Mouse (Mus musculus) heart, postnatal 10 days (tissue): Measurements from ENCODE around the gene Stk4. TPM values are rescaled to one million over a fixed set of nuclear protein-coding genes. Genes with fewer than 3 reads are reported as not detected.
A peak's percentile ranks its signal among the peaks of the same experiment; 100 is the strongest.
"Not testable (repeated sequence)": the region's sequence is repeated elsewhere in the genome, so short reads cannot be mapped to it uniquely, and the experiment has no call there.

Experiments used
- DNase-seq, 2 experiments: peaks; one replicate each; pipeline ENCODE4 v3.0.0; 2021
- intact Hi-C: fragments of 180-260 bp; cut with DNase I; formaldehyde crosslinking; loops from one replicate; pipeline ENCODE4 v1.15.1; 2025
- total RNA-seq, 2 experiments: library from RNA; stranded (reverse); gene quantifications; 2 replicates each; pipeline ENCODE4 v1.2.3; 2021

Stk4 gene
- total RNA-seq: 10 to 100 TPM; 20.9 to 21.4 TPM

- DNase-seq: no peak
- intact Hi-C loops: no loop called here
Measured at GRCm38 (mm10) chr2:164070142-164070764, at the start of gene Stk4. Gene Stk4 (plus strand): TSS chr2:164070322.

DNA sequence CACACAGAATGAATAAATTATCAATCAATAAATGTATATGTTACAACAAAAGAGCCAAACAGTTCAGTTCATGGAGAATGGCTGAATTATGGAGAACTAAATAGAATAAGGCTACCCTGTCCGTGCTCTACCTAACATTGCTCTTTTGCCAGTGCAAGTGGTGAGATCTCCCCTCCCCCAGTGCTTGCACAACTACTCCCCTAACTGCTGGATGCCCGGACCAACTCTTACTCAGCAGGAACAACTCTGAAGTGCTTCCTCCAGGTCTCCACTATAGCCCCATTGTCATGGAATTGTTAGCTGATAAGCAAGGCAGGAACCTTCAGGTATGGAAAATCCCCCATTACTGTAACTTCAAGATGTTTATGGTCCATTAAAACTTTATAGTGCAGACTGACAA is 48.0 kb upstream of the Stk4 start:
- intact Hi-C loops: no loop called here

DNA sequence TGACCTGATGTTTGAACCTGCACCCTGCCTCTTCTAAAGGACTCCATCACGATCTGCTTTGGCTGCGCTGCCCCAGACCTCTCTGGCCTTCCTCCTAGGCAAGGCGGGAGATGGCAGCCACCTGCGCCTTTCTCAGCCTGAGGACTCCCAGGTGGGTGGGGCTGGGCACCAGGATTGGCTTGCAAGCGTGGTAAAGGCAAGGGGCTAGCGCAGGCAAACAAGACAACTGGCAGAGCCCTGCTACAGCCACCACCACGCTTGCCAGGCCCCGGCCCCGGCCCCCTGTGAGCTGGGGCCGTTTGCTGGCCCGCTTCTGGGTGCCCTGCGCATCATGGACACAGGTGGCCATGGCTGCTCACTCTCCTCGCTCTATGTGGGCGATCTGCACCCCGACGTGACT is 45.0 kb upstream of the Stk4 start, which contains the start of gene Pabpc1l:
Pabpc1l (plus strand) TSS at position 301 of the 400 bp plus-strand sequence.
- intact Hi-C loops: no loop called here
- DNase-seq: no peak

More for the DNA sequence above, 48.0 kb upstream of the Stk4 start:
- DNase-seq: no peak

DNA sequence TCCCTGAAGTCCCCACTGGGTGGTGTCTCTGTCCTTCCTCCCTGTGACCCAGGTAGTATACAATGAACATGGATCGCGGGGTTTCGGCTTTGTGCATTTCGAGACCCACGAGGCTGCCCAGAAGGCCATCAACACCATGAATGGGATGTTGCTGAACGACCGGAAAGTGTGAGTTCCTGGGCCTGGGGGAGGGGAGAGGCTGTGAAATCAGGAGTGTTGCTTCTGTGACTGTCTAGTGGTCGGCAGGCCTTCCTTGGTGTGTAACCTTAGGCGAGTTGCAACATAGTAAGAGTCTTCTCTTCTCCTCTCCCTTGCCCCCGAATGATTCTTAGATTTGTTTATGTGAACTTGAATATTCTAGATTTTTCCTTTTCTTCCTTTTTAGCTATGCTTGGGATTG is 39.0 kb upstream of the Stk4 start:
- intact Hi-C loops: no loop called here
- no peak for DNase-seq

DNA sequence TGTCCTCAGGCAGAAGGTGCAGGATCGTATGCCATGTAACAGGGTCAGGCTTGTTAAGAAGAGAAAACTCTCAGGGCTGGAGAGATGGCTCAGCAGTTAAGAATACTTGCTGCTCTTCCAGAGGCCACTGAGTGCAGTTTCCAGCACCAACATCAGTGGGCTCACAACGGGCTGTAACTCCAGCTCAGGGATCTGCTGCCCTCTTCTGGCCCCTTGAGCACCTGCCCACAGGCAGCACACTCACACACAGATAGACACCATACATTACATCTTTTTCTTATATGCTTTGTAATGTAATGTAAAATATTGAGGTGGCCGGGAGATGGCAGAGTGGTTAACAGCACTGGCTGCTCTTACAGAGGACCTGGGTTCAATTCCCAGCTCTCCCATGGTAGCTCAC is 37.1 kb upstream of the Stk4 start:
- intact Hi-C loops: no loop called here
- no peak for DNase-seq

- DNase-seq: no peak
- intact Hi-C loops: no loop called here
Measured at GRCm38 (mm10) chr2:164036520-164037019, 33.6 kb upstream of the Stk4 start.

DNA sequence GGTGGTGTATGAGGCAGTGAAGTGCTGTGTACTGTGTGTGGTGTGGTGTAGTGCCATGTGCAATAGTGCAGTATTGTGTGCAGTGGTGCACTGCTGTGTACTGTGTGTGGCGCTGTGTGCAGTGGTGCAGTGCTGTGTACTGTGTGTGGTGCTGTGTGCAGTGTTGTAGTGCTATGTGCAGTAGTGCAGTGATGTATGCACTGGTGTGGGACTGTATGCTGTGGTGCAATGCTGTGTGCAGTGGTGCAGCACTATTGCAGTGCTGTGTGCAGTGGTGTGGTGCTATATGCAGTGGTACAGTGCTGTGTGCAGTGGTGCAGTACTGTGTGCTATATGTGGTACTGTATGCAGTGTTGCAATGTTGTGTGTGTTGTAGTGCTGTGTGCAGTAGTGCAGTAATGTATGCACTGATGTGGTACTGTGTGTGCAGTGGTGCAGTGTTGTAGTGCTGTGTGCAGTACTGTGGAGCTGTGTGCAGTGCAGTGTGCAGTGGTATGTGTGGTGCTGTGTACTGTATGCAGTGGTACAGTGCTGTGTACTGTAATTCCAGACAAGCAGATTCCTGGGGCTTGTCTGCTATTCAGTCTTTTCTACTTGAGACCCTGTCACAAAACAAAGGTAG is 31.6 kb upstream of the Stk4 start:
- DNase-seq: no peak
- intact Hi-C loops: no loop called here

DNA sequence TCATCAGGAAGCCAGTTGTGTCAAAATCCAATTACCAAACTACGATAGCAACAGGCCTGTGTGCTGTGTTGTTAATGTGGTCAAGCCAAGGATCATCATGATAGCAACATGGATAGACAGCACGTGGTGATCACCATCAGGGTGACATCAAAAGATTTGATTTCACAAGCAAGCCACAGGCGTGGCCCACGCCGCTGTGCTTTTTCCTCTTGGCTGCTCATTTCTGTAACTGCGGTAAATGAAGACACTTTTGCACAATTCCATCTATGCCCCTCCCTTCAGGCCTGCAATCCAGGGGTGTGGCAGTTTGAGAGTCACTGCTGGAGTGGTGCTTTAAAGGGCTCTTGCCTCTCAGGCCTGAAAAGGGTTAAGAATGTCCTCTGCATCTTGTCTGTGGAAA is 29.2 kb upstream of the Stk4 start:
- intact Hi-C loops: no loop called here

GRCm38 (mm10) chr2:164041523-164041922 is 28.6 kb upstream of the Stk4 start:
- intact Hi-C loops: no loop called here
- no peak for DNase-seq

More for the DNA sequence above, 29.2 kb upstream of the Stk4 start:
- DNase-seq: no peak

- DNase-seq: no peak
- intact Hi-C loops: no loop called here
Measured at GRCm38 (mm10) chr2:164047197-164047690, 22.9 kb upstream of the Stk4 start.

- intact Hi-C loops: loop anchor here (5.0 kb wide), 1 partner anchor 56 kb away; no protein-coding TSS in a partner anchor
- peak; percentile 85 for DNase-seq
Measured at GRCm38 (mm10) chr2:164053767-164054166, 16.4 kb upstream of the Stk4 start.

DNA sequence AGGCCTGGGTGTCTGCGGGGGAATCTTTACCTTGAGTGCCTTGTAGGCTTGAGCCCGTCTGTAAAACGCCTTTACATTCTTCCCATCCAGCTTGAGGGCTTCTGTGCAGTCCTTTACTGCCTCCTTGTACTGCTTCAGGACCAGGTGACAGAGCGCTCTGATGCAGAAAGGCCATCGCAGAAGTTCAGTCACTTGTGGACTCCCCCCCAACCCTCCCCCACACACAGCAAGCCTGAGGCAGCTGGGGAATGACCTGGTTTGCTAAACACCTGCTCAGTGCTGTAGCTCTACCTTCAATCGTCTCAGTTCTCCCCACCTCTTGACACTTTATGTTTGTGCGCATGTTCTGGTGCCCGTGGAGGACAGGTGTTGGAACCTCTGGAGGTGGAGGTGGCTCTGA is 15.5 kb upstream of the Stk4 start:
- no peak for DNase-seq
- intact Hi-C loops: loop anchor here (5.0 kb wide), 1 partner anchor 57 kb away; no protein-coding TSS in a partner anchor

DNA sequence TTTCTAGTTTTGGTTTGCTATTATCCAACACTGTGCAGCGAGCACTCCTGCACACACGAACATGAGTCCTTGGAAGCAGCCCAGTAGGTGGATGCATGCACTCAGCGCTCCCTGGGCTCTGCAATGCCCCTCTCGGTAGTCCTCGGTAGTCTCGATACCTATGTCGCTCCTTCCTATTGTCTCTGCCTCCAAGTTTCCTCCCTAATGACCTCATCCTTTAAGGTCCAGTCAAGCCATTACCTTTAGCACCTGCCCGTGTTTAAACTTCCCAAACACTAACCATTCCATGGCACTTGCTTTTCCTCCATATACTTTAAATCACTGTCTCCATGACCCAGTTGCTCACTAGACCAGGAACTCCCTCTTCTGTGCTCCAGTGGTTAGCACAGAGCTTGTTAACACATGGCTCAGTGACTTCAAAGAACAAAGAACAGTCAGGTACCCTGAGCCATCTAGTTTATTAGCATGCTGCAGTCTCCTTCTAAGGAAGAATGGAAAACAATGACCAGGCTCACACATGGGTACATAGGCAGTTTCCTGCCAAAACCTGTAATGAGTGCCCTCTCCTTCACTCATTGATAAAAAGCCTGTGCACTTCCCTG is 10.4 kb upstream of the Stk4 start:
- DNase-seq: no peak
- intact Hi-C loops: no loop called here

- intact Hi-C loops: no loop called here
- DNase-seq: peak; percentile 97
Measured at GRCm38 (mm10) chr2:164070765-164071436, 779 bp downstream of the Stk4 start, which contains the start of gene Tomm34. Gene Tomm34 (minus strand): TSS chr2:164071169.

DNA sequence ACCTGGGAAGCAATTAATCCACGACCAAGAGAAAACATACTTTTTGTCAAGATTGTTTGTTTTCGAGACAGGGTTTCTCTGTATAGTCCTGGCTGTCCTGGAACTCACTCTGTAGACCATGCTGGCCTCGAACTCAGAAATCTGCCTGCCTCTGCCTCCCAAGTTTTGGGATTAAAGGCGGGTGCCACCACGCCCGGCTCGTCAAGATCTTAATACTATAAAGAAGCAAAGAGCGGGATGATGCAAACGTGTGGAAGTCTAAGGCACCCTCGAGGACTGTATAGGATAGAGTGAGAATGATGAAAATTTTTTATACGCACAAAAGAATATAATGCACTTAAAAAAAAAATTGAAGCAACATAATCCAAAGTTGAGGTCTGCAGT is 1.3 kb downstream of the Stk4 start:
- intact Hi-C loops, DNase-seq: not testable (repeated sequence)

DNA sequence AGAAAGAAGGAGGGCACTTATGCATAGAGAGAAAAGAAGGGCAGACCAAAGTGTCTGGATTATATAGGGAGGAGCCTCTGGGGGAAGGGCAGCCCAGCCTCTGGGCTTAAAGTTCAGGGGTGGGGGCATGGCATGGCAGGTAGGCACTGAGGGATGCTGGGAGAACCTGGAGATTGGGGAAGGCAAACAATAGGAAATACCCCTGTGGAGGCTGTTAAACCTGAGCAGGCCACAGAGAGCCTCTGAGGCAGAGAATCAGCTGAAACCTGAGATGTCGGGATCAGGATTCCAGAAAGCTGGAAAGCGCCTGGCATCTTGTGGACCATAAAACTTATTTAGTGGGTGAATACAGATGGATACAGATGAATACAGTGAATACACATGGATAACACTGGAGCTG is 2.0 kb downstream of the Stk4 start:
- intact Hi-C loops: no loop called here
- DNase-seq: no peak

- no peak for DNase-seq
- intact Hi-C loops: no loop called here
Measured at GRCm38 (mm10) chr2:164073120-164073519, 3.0 kb downstream of the Stk4 start.

GRCm38 (mm10) chr2:164073918-164074578 is 3.9 kb downstream of the Stk4 start:
- intact Hi-C loops: no loop called here
- peak; percentile 98 to 99 for DNase-seq

DNA sequence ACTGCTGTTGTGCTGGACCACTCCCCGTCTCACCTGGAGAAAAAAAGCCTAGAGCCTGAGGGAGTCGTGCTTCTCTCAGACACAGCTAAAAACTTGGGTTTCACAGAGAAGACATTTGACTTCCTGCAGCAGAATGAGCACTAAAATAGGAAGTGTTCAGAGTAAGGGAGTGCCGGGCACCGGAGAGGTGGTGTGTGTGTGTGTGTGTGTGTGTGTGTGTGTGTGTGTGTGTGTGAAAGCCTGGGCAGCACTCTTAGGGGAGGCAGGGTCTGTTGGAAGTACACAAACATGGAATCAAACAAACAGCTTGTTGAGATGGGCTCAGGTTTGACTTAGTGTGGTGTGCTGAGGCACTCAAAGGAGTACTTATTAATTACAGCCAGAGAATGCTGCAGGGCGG is 5.0 kb downstream of the Stk4 start:
- intact Hi-C loops: no loop called here
- no peak for DNase-seq

DNA sequence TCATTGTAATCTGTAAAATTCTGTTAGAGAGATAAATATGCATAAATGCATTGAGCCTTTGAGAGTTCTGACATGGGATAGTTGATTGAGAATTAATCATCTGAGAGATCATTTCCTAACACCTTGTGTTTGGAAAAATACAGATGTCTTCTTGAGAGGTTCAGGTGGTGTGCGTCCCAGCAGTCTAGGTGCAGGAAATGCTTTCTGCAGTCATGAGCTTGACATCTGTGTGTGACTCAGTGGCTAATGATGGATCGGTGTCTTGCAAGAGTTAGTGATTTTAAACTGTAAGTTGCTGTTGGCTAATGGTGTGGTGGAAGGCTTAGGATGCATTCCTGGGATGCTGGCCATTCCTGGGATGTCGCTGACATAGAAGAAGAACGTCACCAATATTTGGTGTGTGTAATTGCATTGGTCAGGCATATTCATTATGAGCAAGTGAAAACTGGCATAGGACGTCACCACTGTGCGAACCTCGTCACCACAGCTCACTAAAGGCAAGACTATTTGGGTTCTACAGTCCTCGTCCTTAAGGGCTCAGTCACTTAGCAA is 6.8 kb downstream of the Stk4 start:
- DNase-seq: no peak
- intact Hi-C loops: no loop called here
